Mouse (Mus musculus) erythroblast, embryonic 14.5 days (primary cell): Measurements from ENCODE around the gene Hist1h2bk.

ENCODE experiments used
- GATA1 ChIP-seq: IDR thresholded peaks from 2 replicates; pipeline ENCODE4 v1.6.1; 2012; ENCODE audit warnings: low read length, inconsistent platforms, mixed read lengths
- TAL1 ChIP-seq: IDR thresholded peaks from 3 replicates; pipeline ENCODE4 v1.6.1; 2012; ENCODE audit warnings: low read length, inconsistent platforms, mixed read lengths

DNA sequence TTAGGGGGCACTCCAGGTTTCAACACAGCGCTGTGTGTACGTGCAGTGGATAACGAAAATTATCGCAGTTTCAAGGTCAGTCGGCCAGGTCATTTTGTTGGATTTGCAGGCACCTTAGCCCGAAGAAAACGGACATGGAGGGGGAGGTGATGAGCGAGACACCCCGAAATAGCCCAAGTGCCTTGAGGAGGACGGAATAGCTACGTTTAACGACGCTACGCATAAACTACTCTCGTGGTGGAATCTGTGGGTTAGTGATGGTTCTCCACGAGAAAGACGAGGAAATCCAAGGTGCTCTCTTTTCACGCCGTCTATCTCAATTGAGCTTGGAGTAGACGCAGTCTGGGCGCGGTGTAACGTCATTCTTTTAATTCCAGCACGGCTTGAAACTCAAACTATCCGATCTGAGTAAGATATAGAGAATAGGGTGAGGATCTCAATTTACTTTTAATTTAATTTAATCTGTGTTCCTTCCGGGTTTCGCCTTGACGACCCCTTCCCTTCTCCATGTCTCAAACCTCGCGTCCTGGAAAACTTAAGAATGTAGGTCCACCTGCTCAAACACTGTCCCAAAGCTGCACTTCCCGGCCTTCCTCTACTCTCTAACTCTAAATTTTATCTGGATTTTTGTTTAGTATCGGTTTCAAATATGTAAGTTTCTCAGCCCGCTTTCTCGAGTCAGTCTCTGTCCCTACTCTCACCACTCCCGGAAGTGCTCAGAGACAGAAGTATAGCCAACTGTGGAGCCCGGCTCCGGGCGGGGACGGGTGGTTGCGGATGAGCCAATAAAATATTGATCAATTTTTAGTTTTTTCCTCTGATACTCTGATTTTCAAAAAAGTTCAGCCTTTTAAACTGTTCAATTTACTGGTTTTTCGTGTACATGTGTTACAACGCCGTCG, 15.5 kb upstream of the Hist1h2bk start:
- TF ChIP-seq TAL1: no peak
- TF ChIP-seq GATA1: no peak
